Mouse (Mus musculus) cerebellum, postnatal 25 days (tissue): ENCODE results near the gene Ap2a1.
A peak's percentile ranks its signal among the peaks of the same experiment; 100 is the strongest.

Source experiments
- DNase-seq, 2 experiments: peaks; one replicate each; pipeline ENCODE4 v3.0.0; 2021; ENCODE audit warnings: mixed read lengths in 2 of 2

The Ap2a1 gene

DNA sequence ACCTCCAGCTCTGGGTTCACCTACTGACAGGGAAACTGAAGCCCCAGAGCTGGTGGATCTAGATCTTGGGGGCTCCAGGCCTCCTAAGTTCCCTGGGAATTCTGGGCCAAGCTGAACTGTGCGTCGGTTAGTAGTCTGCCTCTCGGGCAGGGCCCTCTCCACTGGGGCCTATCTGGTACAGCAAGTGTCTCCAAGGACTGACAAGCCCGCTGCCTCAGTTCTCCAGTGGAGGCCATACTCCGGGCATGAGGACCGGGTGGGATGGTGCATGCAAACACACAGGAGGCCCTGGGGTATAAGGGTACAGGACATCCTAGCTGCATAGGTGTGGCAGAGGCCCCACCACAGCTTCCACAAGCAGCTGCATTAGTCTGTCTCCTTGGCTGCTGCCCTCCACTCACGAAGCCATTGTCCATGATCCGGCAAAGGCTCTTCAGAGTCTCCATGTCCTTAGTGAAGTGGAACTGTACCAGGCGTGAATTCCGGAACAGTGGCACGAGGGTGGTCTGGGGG is 65.3 kb downstream of the Ap2a1 start:
- no peak for DNase-seq

DNA sequence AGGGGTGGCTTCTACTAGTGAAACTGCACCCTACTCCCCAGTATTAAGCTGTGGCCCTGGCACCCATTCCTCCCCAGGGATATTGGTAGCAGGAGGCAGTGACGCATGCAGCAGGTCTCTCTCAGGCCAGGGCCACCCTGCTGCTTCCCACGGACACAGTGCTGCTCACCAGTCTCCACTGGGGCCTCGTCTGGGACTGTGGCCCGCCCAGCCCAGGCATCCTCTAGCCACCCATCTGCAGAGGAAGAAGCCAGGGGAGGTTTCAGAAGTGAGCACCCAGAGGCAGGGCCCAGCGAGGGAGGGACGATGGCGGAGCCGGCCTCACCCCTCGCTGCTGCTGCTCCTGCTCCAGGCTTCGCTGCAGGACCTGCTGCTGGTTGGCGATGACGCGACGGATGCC is 66.1 kb downstream of the Ap2a1 start:
- DNase-seq = no peak

DNA sequence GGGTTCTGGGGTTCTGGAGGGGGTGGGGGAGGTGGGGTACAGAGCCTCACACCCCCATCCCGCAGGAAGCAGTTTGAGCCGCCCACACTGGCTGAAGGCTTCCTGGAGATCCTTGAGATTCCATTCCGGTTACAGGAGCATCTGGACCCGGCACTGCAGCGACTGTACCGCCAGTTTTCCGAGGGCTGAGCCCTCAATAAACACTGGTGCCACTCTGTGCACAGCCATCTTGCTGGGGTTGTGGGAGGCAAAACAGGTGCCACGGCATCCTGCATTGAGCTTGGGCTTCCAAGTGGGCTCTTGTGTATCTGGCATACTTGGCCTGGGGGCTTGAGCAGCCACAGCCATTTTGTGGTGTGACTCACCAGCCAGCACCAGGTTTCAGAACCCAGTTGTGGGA is 66.9 kb downstream of the Ap2a1 start:
- DNase-seq = no peak

DNA sequence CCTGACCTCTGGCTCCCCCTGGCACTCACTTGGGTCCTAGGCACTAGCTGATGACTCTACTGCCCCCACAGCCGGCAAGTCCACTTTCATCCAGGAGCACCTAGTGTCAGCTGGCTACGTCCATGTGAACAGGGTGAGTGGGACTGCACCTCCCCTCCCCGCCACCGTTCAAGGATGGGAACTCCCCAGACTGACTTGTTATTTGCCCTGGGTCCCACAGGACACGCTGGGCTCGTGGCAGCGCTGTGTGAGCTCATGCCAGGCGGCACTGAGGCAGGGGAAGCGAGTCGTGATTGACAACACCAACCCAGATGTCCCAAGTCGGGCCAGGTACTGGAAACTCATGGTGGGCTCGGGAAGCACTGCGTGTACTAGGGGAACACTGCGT is 67.9 kb downstream of the Ap2a1 start:
- DNase-seq = no peak

DNA sequence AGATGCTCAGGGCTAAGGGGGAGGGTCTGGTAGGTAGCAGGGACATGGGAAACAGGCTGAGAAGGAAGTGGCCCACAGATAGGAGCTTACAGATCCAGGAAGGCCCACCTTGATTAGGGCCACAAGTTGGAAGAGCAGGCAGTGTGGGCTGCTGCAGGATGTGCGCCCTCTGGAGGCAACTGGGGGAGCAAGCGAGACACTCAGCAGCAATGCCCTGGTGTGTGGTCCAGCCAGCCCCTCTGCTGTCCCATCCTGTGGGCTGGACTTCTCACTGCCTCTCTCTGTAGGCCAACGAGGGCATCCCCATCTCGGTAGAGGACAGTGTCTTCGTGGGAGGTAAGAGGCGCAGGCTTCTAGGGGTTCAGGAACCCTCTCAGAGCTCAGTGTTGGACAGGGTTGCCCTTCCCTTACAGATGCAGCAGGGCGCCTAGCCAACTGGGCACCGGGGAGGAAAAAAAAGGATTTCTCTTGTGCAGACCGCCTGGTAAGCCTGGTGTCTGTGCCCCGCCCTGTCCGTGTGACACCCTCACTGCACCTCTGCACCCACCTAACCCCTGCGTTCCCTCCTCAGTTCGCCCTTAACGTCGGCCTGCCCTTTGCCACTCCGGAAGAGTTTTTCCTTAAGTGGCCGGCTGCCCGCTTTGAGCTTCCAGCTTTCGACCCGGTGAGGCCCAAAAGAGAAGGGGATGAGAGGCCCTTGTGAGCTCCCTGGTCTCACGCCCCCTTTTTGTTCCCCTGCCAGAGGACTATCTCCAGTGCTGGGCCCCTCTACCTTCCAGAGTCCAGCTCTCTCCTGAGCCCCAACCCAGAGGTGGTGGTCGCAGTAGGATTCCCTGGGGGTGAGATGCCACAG is 68.5 kb downstream of the Ap2a1 start:
- DNase-seq = peak; percentile 78 to 85

DNA sequence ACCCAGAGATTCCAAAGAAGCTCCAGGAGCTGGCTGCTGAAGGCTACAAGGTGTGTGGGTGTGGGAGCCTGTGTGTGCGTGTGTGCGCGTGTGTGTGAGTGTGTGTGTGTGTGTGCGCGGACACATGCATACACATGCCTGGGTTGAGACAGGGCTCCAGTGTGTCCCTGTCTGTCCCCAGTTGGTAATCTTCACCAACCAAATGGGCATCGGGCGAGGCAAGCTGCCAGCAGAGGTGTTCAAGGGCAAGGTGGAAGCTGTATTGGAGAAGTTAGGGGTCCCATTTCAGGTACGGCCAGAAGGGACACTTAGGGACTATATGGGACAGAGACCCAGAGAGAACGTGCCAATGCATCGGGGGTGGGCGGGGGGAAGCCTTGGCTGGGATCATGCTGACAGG is 69.4 kb downstream of the Ap2a1 start:
- peak in 1 of 2 experiments; percentile 54 for DNase-seq

DNA sequence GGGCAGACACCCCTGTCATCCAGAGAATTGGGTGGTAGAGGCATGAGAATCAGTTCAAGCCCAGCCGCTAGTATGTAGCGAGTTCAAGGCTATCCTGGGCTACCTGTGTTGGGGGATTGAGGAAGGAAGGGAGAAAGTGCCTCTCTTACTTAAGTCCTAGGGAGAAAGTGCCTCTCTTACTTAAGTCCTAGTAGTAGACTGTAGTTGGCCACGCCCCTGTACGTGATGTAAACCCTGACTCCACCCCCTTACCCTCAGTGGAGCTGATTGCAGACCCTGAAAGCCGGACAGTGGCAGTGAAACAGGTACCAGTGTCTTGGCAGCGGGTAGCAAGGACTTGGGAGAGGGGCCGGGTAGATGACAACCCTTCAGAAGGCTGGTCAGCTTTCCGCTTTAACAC is 71.4 kb downstream of the Ap2a1 start:
- no peak for DNase-seq

DNA sequence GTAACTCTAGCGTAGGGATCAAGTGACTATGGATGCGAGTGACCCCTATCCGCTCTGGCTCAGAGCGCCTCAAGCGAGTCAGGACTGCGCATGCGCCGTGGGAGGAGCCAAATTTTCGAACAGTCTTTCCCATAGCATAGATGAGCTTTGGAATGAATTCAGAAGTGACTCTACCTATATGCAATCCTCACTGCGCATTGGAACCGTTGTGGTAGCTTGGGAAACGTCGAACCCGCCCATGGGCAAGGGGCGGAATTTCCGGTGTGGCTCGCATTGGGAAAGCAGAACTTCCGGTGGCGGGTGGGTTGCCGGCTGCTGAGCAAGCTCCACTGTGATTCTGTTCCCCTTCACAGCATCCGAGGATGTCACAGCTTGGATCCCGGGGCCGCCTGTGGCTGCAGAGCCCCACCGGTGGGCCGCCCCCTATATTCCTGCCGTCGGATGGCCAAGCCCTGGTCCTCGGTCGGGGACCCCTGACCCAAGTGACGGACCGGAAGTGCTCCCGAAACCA is 72.2 kb downstream of the Ap2a1 start, which contains the start of gene Pnkp:
TSS of gene Pnkp (plus strand) at position 98 of the 511 bp plus-strand sequence.
- DNase-seq = peak; percentile 89 to 90

DNA sequence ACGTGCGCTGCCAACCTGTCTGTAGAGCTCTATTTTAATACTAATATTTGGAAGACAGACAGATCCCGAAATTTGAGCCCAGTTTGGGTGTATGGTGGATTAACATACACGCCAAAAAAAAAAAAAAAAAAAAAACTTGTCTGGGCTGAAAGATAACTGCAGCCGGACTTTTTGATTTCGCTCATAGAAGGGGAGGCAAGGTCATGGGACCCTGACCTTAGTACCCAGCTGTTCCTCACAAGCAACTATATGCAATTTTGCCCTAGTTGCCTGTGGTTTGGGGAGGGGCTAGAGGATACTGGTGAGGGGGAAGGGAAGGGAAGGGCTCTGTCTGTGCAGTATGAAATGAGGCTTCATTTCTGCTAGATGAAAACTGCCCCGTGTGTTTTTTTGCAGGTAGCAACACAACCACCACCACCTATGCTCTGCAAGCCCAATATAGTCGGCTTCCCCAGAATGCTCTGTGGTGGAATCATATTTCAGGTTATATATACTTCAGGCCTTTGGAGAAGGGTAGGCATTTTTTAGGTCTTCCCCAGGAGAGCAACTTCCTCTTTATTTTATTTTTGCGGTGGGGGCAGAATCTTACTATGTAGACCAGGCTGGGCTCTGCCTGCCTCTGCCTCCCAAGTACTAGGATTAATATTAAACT is 72.9 kb downstream of the Ap2a1 start:
- DNase-seq = no peak

DNA sequence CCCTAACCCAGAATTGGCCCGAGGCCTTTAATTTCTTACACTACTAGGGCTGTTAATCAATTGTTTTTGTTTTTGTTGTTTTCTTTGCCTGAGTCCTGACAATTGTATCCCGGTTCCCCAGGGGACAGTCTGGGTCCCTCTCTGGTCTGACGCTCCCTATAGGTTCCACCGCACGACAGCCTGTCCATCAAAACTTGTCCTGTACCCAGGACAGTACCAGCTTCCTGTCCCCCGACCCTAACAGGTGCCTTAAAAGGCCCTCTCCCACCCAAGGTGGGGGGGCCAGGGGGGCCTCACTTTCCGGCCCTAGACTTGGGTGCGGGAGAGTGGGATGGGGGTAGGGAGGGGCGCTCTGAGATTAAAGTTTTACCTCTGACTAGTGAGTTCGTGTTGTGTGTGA is 74.3 kb downstream of the Ap2a1 start:
- peak in 1 of 2 experiments; percentile 57 for DNase-seq

DNA sequence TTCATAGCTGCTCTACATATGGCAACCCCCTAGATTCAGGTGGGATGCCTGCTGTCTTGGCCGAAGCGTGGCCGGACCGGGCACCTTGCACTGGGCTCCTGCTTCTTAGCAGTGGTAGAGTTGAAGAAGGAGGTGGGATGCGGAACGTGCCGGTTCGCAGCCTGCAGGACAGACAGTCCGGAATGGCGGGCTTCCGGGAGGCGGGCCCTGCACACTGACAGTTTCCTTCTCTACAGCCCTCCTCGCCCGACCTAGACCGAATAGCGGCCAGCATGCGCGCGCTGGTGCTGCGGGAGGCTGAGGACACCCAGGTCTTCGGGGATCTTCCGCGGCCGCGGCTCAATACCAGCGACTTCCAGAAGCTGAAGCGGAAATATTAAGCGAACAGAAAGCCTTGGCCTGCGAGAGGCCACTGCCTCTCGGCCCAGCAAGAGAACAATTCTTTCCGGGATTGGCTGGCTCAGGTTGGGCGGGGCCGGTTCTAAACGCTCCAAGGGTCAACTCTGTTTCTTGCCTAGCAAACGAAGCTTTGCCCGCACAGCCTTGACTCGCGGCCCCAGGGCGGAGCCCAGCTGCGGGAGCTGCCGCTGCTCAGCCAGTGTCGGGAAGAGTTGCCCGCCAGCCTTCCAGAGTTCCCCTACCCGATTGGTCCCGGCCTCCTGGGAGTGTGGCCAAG is 74.8 kb downstream of the Ap2a1 start:
- DNase-seq = peak; percentile 88 to 89

DNA sequence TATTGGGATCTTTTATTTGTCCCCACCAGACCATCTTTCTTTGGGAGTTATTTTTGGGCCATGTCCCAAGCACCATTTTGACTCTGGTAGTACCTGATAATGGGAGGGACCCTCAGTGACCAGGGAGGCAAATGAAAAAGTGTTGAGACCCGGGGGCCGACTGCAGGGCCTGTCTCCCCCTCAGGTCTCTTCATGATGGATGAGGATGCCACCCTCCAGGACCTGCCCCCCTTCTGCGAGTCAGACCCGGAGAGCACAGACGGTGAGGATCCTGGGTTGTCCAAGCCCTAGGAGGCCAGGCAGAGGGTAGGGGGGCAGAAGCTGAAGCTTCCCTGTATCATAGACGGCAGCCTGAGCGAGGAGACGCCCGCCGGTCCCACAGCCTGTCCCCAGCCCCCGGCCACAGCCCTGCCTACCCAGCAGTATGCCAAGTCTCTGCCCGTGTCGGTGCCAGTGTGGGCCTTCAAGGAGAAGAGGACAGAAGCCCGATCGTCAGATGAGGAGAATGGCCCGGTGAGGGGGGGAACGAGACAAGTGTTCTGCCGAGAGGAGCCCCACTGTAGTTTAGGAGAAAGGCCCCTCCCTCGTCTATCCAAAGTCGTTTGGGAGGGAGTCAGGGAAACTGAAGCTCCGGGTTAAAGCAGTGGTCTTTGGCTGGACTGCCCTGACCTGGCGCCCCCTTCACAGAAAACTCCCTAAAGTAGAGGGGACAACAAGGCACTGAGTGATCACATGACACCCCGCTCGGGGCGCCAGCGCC is 75.5 kb downstream of the Ap2a1 start:
- DNase-seq = peak in 1 of 2 experiments; percentile 58

DNA sequence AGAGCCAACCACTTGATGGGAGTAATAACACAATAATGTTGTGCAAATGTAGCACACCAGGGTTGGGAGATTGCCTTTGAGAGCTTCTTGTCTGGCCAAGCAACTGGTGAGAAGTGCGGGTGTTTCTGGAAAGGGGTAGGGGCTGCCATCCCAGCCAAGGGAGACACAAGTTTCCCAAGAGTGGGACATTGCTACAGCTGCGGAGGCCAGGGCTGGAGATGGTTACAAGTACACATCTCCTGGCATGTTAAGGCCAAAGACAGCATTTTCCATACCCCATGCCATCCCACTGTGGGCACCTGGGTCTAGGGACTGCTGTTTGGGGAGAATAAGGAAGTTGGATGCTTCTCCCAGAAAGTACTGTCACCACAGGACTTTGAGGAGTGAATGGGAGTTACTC is 76.2 kb downstream of the Ap2a1 start:
- no peak for DNase-seq

DNA sequence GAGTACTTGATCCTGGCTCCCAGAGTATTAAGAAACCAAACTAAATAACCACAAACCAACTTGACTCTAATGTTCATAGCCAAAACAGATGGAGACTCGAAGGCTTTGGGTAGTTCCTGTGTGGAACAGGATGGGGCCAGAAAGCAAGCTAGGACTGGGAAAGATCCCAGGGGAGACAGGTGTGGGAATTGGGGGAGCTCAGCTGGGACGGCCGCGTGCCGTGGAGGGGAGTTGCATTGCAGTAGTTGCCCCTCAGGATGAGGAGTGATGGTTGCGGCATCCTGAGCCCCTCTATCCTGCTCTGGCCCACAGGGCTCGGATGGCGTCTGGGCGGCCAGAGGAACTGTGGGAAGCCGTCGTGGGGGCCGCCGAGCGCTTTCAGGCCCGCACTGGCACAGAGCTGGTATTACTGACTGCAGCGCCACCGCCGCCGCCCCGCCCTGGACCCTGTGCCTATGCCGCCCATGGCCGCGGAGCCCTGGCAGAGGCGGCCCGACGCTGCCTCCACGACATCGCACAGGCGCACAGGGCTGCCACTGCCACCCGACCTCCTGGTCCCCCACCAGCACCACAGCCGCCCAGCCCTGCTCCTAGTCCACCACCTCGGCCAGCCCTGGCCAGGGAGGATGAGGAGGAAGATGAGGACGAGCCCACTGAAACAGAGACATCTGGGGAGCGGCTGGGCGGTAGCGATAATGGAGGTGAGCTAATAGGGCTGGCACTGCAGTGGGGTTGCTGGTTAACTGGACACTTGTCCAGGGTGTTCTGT is 76.9 kb downstream of the Ap2a1 start:
- DNase-seq = no peak

DNA sequence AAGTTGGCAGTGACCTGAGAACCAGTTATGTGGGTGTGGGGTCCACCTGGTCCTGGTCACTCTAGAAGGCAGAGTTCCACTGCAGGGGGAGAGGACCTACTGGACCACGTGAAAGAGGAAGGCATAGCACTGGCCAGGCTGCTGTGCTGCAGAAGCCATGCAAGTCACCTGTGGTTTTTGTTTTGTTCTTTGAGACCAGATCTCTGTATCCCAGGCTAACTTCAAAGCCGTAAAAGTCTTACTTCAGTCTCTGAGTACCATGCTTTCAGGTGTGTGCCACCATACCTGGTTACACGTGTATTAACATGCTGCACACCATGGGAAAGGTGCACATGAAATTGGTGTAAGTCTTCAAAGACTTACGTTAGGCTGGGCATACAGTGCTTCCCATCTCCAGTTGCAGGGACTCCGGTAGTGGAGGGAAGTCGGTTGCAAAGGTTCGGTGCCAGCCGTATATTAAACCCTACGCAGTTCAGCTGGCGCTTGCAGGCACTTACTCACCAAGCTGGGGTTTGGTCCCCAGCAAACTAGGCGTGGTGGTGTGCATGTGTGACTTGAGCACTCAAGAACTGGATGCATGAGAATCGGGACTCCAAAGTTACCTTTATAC is 77.6 kb downstream of the Ap2a1 start:
- DNase-seq = no peak

DNA sequence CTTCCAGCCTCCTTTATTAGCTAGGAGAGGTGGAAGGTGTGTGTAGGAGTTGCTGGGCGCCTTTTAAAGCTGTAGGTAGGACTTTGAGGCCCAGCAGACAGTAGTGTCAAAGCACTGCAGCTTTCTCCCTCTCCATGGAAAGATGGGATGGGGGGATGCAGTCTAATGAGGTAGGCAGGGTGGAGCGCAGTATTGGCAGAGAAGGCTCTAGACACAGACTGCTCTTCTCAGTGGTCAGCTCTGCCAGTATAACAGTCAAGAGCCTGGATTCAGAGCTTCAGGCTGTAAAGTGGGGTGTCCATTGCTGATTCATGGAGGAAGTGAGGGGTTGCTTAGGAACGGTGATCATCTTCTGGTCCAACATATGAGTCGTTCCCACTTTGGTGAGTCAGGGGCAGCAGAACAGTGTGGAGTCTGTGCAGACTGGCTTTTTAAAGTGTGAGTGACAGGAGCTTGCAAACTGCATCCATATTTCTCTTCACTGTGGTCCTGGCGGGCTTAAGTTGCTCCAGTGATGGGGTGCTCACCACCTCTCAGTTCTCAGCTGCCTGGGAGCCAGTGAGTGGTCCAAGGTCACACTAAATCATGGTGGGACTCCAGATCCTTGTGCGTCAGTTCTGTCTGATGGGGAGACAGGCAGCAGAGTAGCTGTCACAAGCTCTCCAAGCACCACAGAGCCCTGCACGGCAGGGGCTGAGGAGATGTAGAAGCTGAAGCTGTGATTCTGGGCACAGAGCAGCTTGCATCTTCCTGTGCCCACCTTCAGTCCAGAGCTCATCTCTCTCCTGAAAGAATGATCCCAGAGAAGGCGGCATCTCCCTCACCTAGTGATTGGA is 78.3 kb downstream of the Ap2a1 start:
- no peak for DNase-seq
